Mouse (Mus musculus) telencephalon, adult 2 months (tissue): ENCODE measurements around the gene Map3k5.

ENCODE experiments used
- DNase-seq: peaks from one replicate; pipeline ENCODE4 v3.0.0-alpha.2; 2011; ENCODE audit warnings: low read depth, low spot score

Map3k5 gene

GRCm38 (mm10) chr10:20157021-20157726 lies 222.9 kb downstream of the Map3k5 start:
- no peak for DNase-seq

- DNase-seq, result no peak
Measured at GRCm38 (mm10) chr10:20158756-20159155, 224.5 kb downstream of the Map3k5 start.

- DNase-seq, result no peak
Measured at GRCm38 (mm10) chr10:20159308-20159707, 225.0 kb downstream of the Map3k5 start.

GRCm38 (mm10) chr10:20160914-20161313 lies 226.6 kb downstream of the Map3k5 start:
- no peak for DNase-seq

- DNase-seq, result no peak
Measured at GRCm38 (mm10) chr10:20164810-20165209, 230.5 kb downstream of the Map3k5 start.

GRCm38 (mm10) chr10:20166797-20167196 lies 232.5 kb downstream of the Map3k5 start:
- no peak for DNase-seq

GRCm38 (mm10) chr10:20167467-20167866 lies 233.2 kb downstream of the Map3k5 start:
- DNase-seq, result no peak

GRCm38 (mm10) chr10:20169182-20169674 lies 235.0 kb downstream of the Map3k5 start:
- DNase-seq, result no peak

- no peak for DNase-seq
Measured at GRCm38 (mm10) chr10:20169927-20170604, 235.8 kb downstream of the Map3k5 start.

GRCm38 (mm10) chr10:20170605-20171088 lies 236.4 kb downstream of the Map3k5 start:
- DNase-seq, result no peak

GRCm38 (mm10) chr10:20171209-20171608 lies 236.9 kb downstream of the Map3k5 start:
- DNase-seq, result no peak

- no peak for DNase-seq
Measured at GRCm38 (mm10) chr10:20171756-20172155, 237.5 kb downstream of the Map3k5 start.

GRCm38 (mm10) chr10:20173733-20174132 lies 239.5 kb downstream of the Map3k5 start:
- no peak for DNase-seq

- DNase-seq, result peak; percentile 65
Measured at GRCm38 (mm10) chr10:20176054-20176453, 241.8 kb downstream of the Map3k5 start.

- DNase-seq, result no peak
Measured at GRCm38 (mm10) chr10:20178807-20179605, 244.7 kb downstream of the Map3k5 start.

GRCm38 (mm10) chr10:20181198-20181597 lies 246.9 kb downstream of the Map3k5 start:
- no peak for DNase-seq

- DNase-seq, result no peak
Measured at GRCm38 (mm10) chr10:20181680-20182399, 247.6 kb downstream of the Map3k5 start.

- no peak for DNase-seq
Measured at GRCm38 (mm10) chr10:20184326-20184725, 250.1 kb downstream of the Map3k5 start.

GRCm38 (mm10) chr10:20185264-20185663 lies 251.0 kb downstream of the Map3k5 start:
- no peak for DNase-seq

- no peak for DNase-seq
Measured at GRCm38 (mm10) chr10:20185806-20186205, 251.5 kb downstream of the Map3k5 start.

- no peak for DNase-seq
Measured at GRCm38 (mm10) chr10:20186800-20187273, 252.6 kb downstream of the Map3k5 start.
